Mouse (Mus musculus) heart, embryonic 11.5 days (tissue): ENCODE results near the gene Spats2. TPM values are rescaled to one million over a fixed set of nuclear protein-coding genes. Genes with fewer than 3 reads are reported as not detected.

Experiments used
- ATAC-seq: fragments of 200-750 bp; cut with Nextera tagmentation; replicated peaks from 2 replicates; pipeline ENCODE4 v1.8.0; 2017; ENCODE audit warnings: moderate library complexity; ENCODE audit not compliant: insufficient number of reproducible peaks, low FRiP score, low TSS enrichment
- H3K27ac ChIP-seq: fragments of 300-500 bp; sonication (generic); 2 replicates; pipeline ENCODE4 v1.5.1; 2014; ENCODE audit warnings: mild to moderate bottlenecking, low read depth, low read length
- H3K27me3 ChIP-seq: fragments of 300-500 bp; sonication (generic); 2 replicates; pipeline ENCODE4 v1.6.1; 2014; ENCODE audit warnings: mild to moderate bottlenecking, low read length, mixed read lengths; ENCODE audit not compliant: control insufficient read depth, insufficient read depth
- H3K36me3 ChIP-seq: fragments of 300-500 bp; sonication (generic); 2 replicates; pipeline ENCODE4 v1.6.1; 2014; ENCODE audit warnings: mild to moderate bottlenecking, low read length, moderate library complexity, mixed read lengths; ENCODE audit not compliant: control insufficient read depth, insufficient read depth
- H3K4me1 ChIP-seq: fragments of 300-500 bp; sonication (generic); 2 replicates; pipeline ENCODE4 v1.6.1; 2014; ENCODE audit warnings: low read length; ENCODE audit not compliant: control insufficient read depth, insufficient read depth
- H3K4me2 ChIP-seq: fragments of 300-500 bp; sonication (generic); 2 replicates; pipeline ENCODE4 v1.6.1; 2014; ENCODE audit warnings: mild to moderate bottlenecking, moderate library complexity
- H3K4me3 ChIP-seq: fragments of 300-500 bp; sonication (generic); 2 replicates; pipeline ENCODE4 v1.5.1; 2014; ENCODE audit warnings: low read depth, low read length
- H3K9ac ChIP-seq: fragments of 300-500 bp; sonication (generic); 2 replicates; pipeline ENCODE4 v1.6.1; 2014; ENCODE audit warnings: mild to moderate bottlenecking, low read depth, low read length, moderate library complexity
- H3K9me3 ChIP-seq: fragments of 300-500 bp; sonication (generic); replicated peaks from 2 replicates; pipeline ENCODE4 v1.6.1; 2016; ENCODE audit warnings: low read length; ENCODE audit not compliant: control insufficient read depth
- WGBS: fragments of 180-500 bp; shearing (Covaris S2); extraction: QIAGEN DNeasy Blood & Tissue Kit; methylation state at CpG from one replicate; pipeline ENCODE4 v1.1.7; 2014; ENCODE audit not compliant: insufficient replicate concordance; 5-methylcytosine and 5-hydroxymethylcytosine counted together
- microRNA-seq: library from miRNA; unstranded; fragments of <30 nt; microRNA quantifications from one replicate; pipeline ENCODE4, GENCODE M21; 2016; ENCODE audit warnings: borderline number of aligned reads
- polyA plus RNA-seq: library from polyadenylated mRNA; unstranded; fragments of >200 nt; fragmentation: Nextera tagmentation; extraction: Ambion mirVana; gene quantifications from 2 replicates; pipeline ENCODE4 v1.2.1, GENCODE M21; 2014

Spats2 gene
- polyA plus RNA-seq, 1 experiment from 2014 or later = 45.2 TPM

DNA sequence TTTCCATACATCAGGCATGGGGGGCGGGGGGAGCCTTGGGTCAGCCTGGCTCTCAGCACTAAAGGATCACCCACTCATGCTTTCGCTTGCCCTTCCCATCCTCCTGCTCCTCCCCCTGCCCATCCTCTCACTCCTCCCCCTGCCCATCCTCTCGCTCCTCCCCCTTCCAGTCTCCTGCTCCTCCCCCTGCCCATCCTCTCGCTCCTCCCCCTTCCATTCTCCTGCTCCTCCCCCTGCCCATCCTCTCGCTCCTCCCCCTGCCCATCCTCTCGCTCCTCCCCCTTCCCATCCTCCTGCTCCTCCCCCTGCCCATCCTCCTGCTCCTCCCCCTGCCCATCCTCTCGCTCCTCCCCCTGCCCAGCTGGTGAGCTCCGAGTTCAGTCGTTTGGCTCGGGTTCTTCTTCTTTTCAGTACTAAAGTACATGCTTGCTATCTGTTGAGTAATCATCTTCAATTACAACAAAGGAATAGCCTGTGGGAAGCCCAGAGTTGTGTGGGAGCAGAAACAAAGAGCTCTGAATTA, 134.1 kb downstream of the Spats2 start:
- Histone ChIP-seq H3K9ac (0 out of 2 replicates have a peak overlapping the region, but pooled peaks have one; percentile 28), H3K36me3 (no peaks in the 10 kb centered on the region), H3K9me3 (no peaks in the 10 kb centered on the region), H3K4me1 (peaks cover 11% of the 10 kb centered on the region; the same call in 1 of the 2 replicates), H3K27me3 (no peaks in the 10 kb centered on the region), H3K4me2 (peak overlapping the region; percentile 67), H3K27ac (no peak overlapping the region; the same call in 1 of the 2 replicates), H3K4me3 (peak overlapping the region; percentile 26)
- ATAC-seq = peak; percentile 53; the same call in 1 of the 2 replicates
- under 1% methylated on average over 9 of the region's 10 CpGs for WGBS

DNA sequence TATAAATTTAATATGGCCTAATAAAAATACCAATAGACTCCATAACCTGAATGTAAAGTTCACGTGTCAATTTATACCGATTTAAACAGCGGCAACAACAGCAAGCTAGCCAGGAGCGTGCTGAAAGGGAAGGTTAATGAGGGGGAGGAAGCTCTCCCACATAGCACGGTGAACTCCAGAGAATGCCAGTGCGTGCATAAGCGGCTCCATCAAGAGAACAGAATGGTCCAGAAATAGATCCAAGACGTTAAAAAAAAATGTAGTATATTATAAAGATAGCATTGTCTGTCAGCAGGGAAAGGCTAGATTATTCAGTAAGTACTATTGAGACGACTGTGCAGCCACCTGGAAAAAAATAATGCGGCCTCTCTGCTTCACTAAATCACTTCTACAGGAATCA, 137.0 kb downstream of the Spats2 start:
- peaks cover 10% of the 10 kb centered on the region; the same call in 1 of the 2 replicates for H3K4me1 ChIP-seq
- H3K9me3 ChIP-seq = no peaks in the 10 kb centered on the region
- no peaks in the 10 kb centered on the region for H3K36me3 ChIP-seq
- no peak overlapping the region for H3K4me2 ChIP-seq
- no peak overlapping the region for H3K9ac ChIP-seq
- no peak overlapping the region for H3K27ac ChIP-seq
- no peak for ATAC-seq
- H3K4me3 ChIP-seq = no peak overlapping the region
- 54% methylated on average over 10 of the region's 10 CpGs for WGBS
- H3K27me3 ChIP-seq = no peaks in the 10 kb centered on the region

Small RNAs within 50 kb of the gene (microRNA-seq; reads per million reads assigned to microRNA genes)
- gene Mir6960 = 2.0 reads per million, percentile 25 among the genes with 10 or more reads in this experiment

Other genes with a start within 250 kb of the Spats2 start
- 6.5 and 8.8 TPM in 2 replicates for gene Rhebl1, start 231.4 kb upstream of the Spats2 start, polyA plus RNA-seq
- 2.5 and 5.0 TPM in 2 replicates for gene Dhh, start 227.4 kb upstream of the Spats2 start, polyA plus RNA-seq
- 4.0 and 5.7 TPM in 2 replicates for gene Lmbr1l, start 207.7 kb upstream of the Spats2 start, polyA plus RNA-seq
- 1,819 and 1,826 TPM in 2 replicates for gene Tuba1b, start 191.4 kb upstream of the Spats2 start, polyA plus RNA-seq
- gene Gm49450, start 172.4 kb upstream of the Spats2 start, polyA plus RNA-seq = not detected in 2 replicates
- gene Tuba1a, start 172.2 kb upstream of the Spats2 start, polyA plus RNA-seq = 1,237 and 1,376 TPM in 2 replicates
- gene Tuba1c, start 96.0 kb upstream of the Spats2 start, polyA plus RNA-seq = 167 and 169 TPM in 2 replicates
- gene Prph, start 70.7 kb upstream of the Spats2 start, polyA plus RNA-seq = 0.09 and 0.59 TPM in 2 replicates
- gene Troap, start 51.3 kb upstream of the Spats2 start, polyA plus RNA-seq = 21.1 and 22.0 TPM in 2 replicates
- 0.20 and 0.27 TPM in 2 replicates for gene C1ql4, start 38.1 kb upstream of the Spats2 start, polyA plus RNA-seq
- 0.96 and 1.7 TPM in 2 replicates for gene Dnajc22, start 32.7 kb upstream of the Spats2 start, polyA plus RNA-seq
- gene Kcnh3, start 98.9 kb downstream of the Spats2 start, polyA plus RNA-seq = 0.14 TPM in 1 of 2 replicates, not detected in the other
- 154 and 162 TPM in 2 replicates for gene Mcrs1, start 126.0 kb downstream of the Spats2 start, polyA plus RNA-seq
- gene Prpf40b, start 169.2 kb downstream of the Spats2 start, polyA plus RNA-seq = 34.6 and 37.4 TPM in 2 replicates
- gene Fam186b, start 170.0 kb downstream of the Spats2 start, polyA plus RNA-seq = 0.17 and 0.66 TPM in 2 replicates
- gene Fmnl3, start 244.6 kb downstream of the Spats2 start, polyA plus RNA-seq = 11.0 and 11.4 TPM in 2 replicates